Mouse (Mus musculus): Measurements from ENCODE around the gene Npas2. TPM values are rescaled to one million over a fixed set of nuclear protein-coding genes. Genes with fewer than 3 reads are reported as not detected.
A peak's percentile ranks its signal among the peaks of the same experiment; 100 is the strongest.

Gene Npas2
- polyA plus RNA-seq, 1 experiment from 2014 or later = 2.0 TPM

- no peak for ATAC-seq (ENCODE audit: low read depth)
- 54% methylated on average over 21 of the region's 21 CpGs for WGBS
Measured at GRCm38 (mm10) chr1:39344981-39345600, 151.6 kb downstream of the Npas2 start.

GRCm38 (mm10) chr1:39349001-39349400, 155.5 kb downstream of the Npas2 start:
- no peak overlapping the region for H3K9ac ChIP-seq (ENCODE audit: low read length)
- no peaks in the 10 kb centered on the region for H3K36me3 ChIP-seq (ENCODE audit: control insufficient read depth, insufficient read depth, low read length)
- no peak overlapping the region for H3K4me2 ChIP-seq (ENCODE audit: low read depth, low read length)
- H3K4me3 ChIP-seq (ENCODE audit: low read length) = no peak overlapping the region
- H3K27ac ChIP-seq (ENCODE audit: low read length) = no peak overlapping the region
- ATAC-seq (ENCODE audit: low read depth) = no peak
- no peaks in the 10 kb centered on the region for H3K9me3 ChIP-seq (ENCODE audit: control insufficient read depth, low read length)
- H3K27me3 ChIP-seq (ENCODE audit: control insufficient read depth, insufficient read depth, low read depth, low read length) = no peaks in the 10 kb centered on the region
- 59% methylated on average over 1 of the region's 1 CpGs for WGBS
- H3K4me1 ChIP-seq (replicated peaks; ENCODE audit: control insufficient read depth, insufficient read depth, low read length) = no peaks in the 10 kb centered on the region

More at GRCm38 (mm10) chr1:39344981-39345600, 151.6 kb downstream of the Npas2 start:
- H3K27me3 ChIP-seq (ENCODE audit: control insufficient read depth, insufficient read depth, low read depth, low read length) = no peaks in the 10 kb centered on the region
- no peaks in the 10 kb centered on the region for H3K9me3 ChIP-seq (ENCODE audit: control insufficient read depth, low read length)
- no peaks in the 10 kb centered on the region for H3K4me1 ChIP-seq (replicated peaks; ENCODE audit: control insufficient read depth, insufficient read depth, low read length)
- no peak overlapping the region for H3K27ac ChIP-seq (ENCODE audit: low read length)
- H3K4me3 ChIP-seq (ENCODE audit: low read length) = no peak overlapping the region
- H3K4me2 ChIP-seq (ENCODE audit: low read depth, low read length) = no peak overlapping the region
- H3K9ac ChIP-seq (ENCODE audit: low read length) = no peak overlapping the region
- no peaks in the 10 kb centered on the region for H3K36me3 ChIP-seq (ENCODE audit: control insufficient read depth, insufficient read depth, low read length)

- H3K27ac ChIP-seq (ENCODE audit: low read length) = no peak overlapping the region
- no peaks in the 10 kb centered on the region for H3K27me3 ChIP-seq (ENCODE audit: control insufficient read depth, insufficient read depth, low read depth, low read length)
- H3K4me1 ChIP-seq (replicated peaks; ENCODE audit: control insufficient read depth, insufficient read depth, low read length) = no peaks in the 10 kb centered on the region
- no peaks in the 10 kb centered on the region for H3K9me3 ChIP-seq (ENCODE audit: control insufficient read depth, low read length)
- H3K36me3 ChIP-seq (ENCODE audit: control insufficient read depth, insufficient read depth, low read length) = no peaks in the 10 kb centered on the region
- WGBS = 79% methylated on average over 7 of the region's 7 CpGs
- no peak overlapping the region for H3K9ac ChIP-seq (ENCODE audit: low read length)
- ATAC-seq (ENCODE audit: low read depth) = no peak
- no peak overlapping the region for H3K4me2 ChIP-seq (ENCODE audit: low read depth, low read length)
- no peak overlapping the region for H3K4me3 ChIP-seq (ENCODE audit: low read length)
Measured at GRCm38 (mm10) chr1:39349427-39349826, 155.9 kb downstream of the Npas2 start.

- ATAC-seq (ENCODE audit: low read depth) = peak; percentile 34; the same call in 1 of the 2 replicates
- Histone ChIP-seq H3K9me3 (ENCODE audit: control insufficient read depth, low read length) (no peaks in the 10 kb centered on the region), H3K27me3 (ENCODE audit: control insufficient read depth, insufficient read depth, low read depth, low read length) (no peaks in the 10 kb centered on the region; the same call in 1 of the 2 replicates), H3K36me3 (ENCODE audit: control insufficient read depth, insufficient read depth, low read length) (no peaks in the 10 kb centered on the region), H3K4me3 (ENCODE audit: low read length) (no peak overlapping the region), H3K27ac (ENCODE audit: low read length) (no peak overlapping the region), H3K9ac (ENCODE audit: low read length) (no peak overlapping the region), H3K4me2 (ENCODE audit: low read depth, low read length) (peak overlapping the region; percentile 7; the same call in 1 of the 2 replicates), H3K4me1 (replicated peaks; ENCODE audit: control insufficient read depth, insufficient read depth, low read length) (no peaks in the 10 kb centered on the region; the same call in 1 of the 2 replicates)
- WGBS = 22% methylated on average over 24 of the region's 24 CpGs
Measured at GRCm38 (mm10) chr1:39361754-39362514, 168.4 kb downstream of the Npas2 start.

- Histone ChIP-seq H3K36me3 (ENCODE audit: control insufficient read depth, insufficient read depth, low read length) (no peaks in the 10 kb centered on the region), H3K27ac (ENCODE audit: low read length) (no peak overlapping the region), H3K27me3 (ENCODE audit: control insufficient read depth, insufficient read depth, low read depth, low read length) (no peaks in the 10 kb centered on the region; the same call in 1 of the 2 replicates), H3K4me2 (ENCODE audit: low read depth, low read length) (no peak overlapping the region), H3K4me3 (ENCODE audit: low read length) (no peak overlapping the region), H3K9ac (ENCODE audit: low read length) (no peak overlapping the region), H3K9me3 (ENCODE audit: control insufficient read depth, low read length) (no peaks in the 10 kb centered on the region), H3K4me1 (replicated peaks; ENCODE audit: control insufficient read depth, insufficient read depth, low read length) (no peaks in the 10 kb centered on the region; the same call in 1 of the 2 replicates)
- 35% methylated on average over 7 of the region's 7 CpGs for WGBS
- ATAC-seq (ENCODE audit: low read depth) = no peak
Measured at GRCm38 (mm10) chr1:39362515-39362893, 169.0 kb downstream of the Npas2 start.

GRCm38 (mm10) chr1:39365562-39365961, 172.0 kb downstream of the Npas2 start:
- WGBS = 83% methylated on average over 1 of the region's 1 CpGs
- Histone ChIP-seq H3K27me3 (ENCODE audit: control insufficient read depth, insufficient read depth, low read depth, low read length) (no peaks in the 10 kb centered on the region; the same call in 1 of the 2 replicates), H3K36me3 (ENCODE audit: control insufficient read depth, insufficient read depth, low read length) (peaks cover 8% of the 10 kb centered on the region), H3K9ac (ENCODE audit: low read length) (no peak overlapping the region), H3K9me3 (ENCODE audit: control insufficient read depth, low read length) (no peaks in the 10 kb centered on the region), H3K27ac (ENCODE audit: low read length) (no peak overlapping the region), H3K4me2 (ENCODE audit: low read depth, low read length) (no peak overlapping the region), H3K4me1 (replicated peaks; ENCODE audit: control insufficient read depth, insufficient read depth, low read length) (peaks cover 5% of the 10 kb centered on the region), H3K4me3 (ENCODE audit: low read length) (no peak overlapping the region)
- no peak for ATAC-seq (ENCODE audit: low read depth)

- Histone ChIP-seq H3K27me3 (ENCODE audit: control insufficient read depth, insufficient read depth, low read depth, low read length) (no peaks in the 10 kb centered on the region), H3K9me3 (ENCODE audit: control insufficient read depth, low read length) (no peaks in the 10 kb centered on the region), H3K36me3 (ENCODE audit: control insufficient read depth, insufficient read depth, low read length) (peaks cover 22% of the 10 kb centered on the region), H3K9ac (ENCODE audit: low read length) (peak overlapping the region; percentile 73), H3K4me3 (ENCODE audit: low read length) (peak overlapping the region; percentile 97), H3K4me2 (ENCODE audit: low read depth, low read length) (peak overlapping the region; percentile 82), H3K27ac (ENCODE audit: low read length) (peak overlapping the region; percentile 45; the same call in 1 of the 2 replicates), H3K4me1 (replicated peaks; ENCODE audit: control insufficient read depth, insufficient read depth, low read length) (peaks cover 5% of the 10 kb centered on the region)
- WGBS = 22% methylated on average over 6 of the region's 6 CpGs
- ATAC-seq (ENCODE audit: low read depth) = no peak
Measured at GRCm38 (mm10) chr1:39367045-39367444, 173.5 kb downstream of the Npas2 start.

GRCm38 (mm10) chr1:39367601-39368266, 174.2 kb downstream of the Npas2 start, which contains the start of gene Rpl31:
Gene Rpl31 (plus strand): TSS chr1:39367842.
- Histone ChIP-seq H3K4me1 (replicated peaks; ENCODE audit: control insufficient read depth, insufficient read depth, low read length) (peaks cover 5% of the 10 kb centered on the region), H3K36me3 (ENCODE audit: control insufficient read depth, insufficient read depth, low read length) (peaks cover 28% of the 10 kb centered on the region), H3K9me3 (ENCODE audit: control insufficient read depth, low read length) (no peaks in the 10 kb centered on the region), H3K4me2 (ENCODE audit: low read depth, low read length) (peak within 1 kb of the TSS; percentile 93), H3K4me3 (ENCODE audit: low read length) (peak within 1 kb of the TSS; percentile 97), H3K27me3 (ENCODE audit: control insufficient read depth, insufficient read depth, low read depth, low read length) (no peaks in the 10 kb centered on the region), H3K9ac (ENCODE audit: low read length) (peak within 1 kb of the TSS; percentile 99), H3K27ac (ENCODE audit: low read length) (peak within 1 kb of the TSS; percentile 80)
- peak; percentile 100 for ATAC-seq (ENCODE audit: low read depth)
- under 1% methylated on average over 53 of the region's 62 CpGs for WGBS
